Mouse (Mus musculus) kidney, adult 18-20 months (tissue): ENCODE data around the gene Ppp1r9a.
"Not testable (repeated sequence)": the region's sequence is repeated elsewhere in the genome, so short reads cannot be mapped to it uniquely, and the experiment has no call there.

Experiments
- DNase-seq: peaks from one replicate; pipeline ENCODE4 v3.0.0; 2021

Gene Ppp1r9a

DNA sequence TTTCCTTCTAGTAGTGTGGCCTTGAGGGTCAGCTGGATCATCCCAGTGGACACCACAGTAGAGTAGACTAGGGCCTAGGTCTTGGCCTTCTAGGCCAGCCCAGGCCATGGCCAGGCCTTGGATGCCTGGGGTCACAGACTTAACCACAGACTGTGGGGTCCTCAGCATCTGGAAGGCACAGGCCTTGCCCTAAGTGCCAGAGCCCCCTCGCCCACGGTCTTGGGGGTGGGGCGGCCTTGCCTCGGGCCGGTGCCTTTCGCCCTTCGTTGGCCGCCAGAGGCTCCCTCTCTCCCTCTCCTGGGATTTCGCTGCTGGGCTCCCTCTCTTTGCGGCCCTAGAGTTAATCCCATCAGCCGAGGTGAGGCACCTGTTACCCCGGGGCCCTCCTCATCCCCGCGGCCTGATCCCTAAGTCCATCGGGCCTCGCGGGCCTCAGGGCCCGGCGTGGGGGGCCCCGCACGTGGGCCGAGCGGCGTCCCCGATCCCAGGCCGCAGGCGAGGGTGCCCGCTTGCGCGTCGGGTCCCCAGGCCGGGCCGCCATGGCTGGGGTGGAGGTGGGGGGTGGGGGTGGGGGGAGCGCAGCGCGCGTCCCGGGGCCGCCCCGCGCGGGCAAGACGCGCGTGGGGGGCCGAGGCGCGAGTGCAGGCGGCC is at the start of gene Ppp1r9a:
TSS of gene Ppp1r9a (plus strand) at position 244 of the 651 bp plus-strand sequence.
- peak; percentile 68 for DNase-seq

- DNase-seq, result no peak
These were observed 47.5 kb upstream of the Ppp1r9a start for GRCm38 (mm10) chr6:4855236-4855635.

DNA sequence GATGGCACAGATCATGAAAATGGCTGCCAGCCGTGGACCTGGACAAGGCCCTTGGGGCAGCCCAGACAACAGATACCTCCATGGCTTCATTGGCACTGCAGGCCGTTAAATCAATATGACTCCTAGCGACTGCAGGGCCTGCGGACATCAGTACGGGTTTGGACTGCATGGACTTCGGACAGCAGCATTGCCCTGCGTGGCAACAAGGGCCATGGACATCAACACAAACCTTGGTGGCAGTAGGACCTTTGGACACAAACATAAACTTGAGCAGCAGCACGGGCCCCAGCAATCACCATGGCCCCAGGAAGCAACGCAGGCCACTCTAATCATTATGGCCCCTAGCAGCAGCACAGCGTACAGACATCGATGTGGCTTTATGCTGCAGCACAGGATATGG is 45.8 kb upstream of the Ppp1r9a start:
- no peak for DNase-seq

DNA sequence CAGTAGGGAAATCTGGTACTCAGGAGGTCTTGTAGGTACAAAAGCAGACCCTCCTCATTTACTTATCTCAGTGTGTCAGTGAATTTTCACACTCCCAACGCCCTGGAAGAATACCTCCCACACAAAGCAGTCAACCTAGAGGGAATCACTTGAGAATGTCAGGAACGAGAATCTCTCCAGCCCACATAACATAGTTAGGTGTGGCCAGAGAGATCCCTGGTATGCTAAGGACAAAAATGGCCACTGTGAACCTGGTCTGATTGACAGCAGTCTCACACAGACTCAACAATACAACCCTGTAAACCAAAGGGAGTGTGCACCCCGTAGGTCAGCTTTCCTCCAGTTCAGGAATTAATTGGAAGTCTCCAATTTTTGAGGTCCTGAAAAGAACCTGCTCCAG is 18.4 kb upstream of the Ppp1r9a start:
- DNase-seq, result no peak

DNA sequence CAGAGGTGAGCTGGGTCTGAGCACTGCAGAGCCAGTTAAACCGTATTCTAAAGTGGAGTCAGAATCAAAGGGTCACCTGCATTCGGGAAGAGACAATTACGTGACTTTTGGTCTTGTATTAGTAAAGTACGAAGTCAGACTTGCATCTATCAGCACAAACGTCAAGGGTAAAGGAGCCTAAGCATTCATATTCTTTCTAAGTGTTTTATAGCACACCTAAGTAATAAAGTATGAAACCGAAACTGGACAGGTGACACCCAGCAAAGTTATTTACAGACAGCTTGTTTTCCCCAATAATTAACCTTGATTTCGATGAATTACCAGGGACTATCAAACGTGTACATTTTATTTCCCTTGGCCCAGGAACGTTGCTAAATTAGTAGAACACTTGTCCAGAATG is 13.2 kb upstream of the Ppp1r9a start:
- no peak for DNase-seq

DNA sequence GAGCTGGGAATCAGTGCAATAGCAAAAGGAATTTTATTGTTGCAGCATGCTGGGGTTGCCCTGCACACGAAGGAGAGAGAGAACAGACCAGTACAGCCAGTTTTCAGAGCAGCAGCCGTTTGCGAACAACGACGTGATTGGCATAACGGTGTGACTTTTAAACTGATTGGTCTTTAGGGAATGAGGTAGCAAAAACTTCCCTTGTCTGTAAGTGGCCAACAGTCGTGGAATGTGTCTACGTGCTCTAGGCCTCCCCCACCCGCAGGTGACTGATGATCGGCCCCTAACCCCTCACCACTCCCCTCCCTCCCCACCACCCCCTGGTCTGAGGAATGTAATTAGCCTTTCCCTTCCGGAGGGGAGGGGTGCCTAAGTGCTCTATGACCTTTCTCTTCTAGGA is 10.3 kb upstream of the Ppp1r9a start:
- DNase-seq, result no peak

GRCm38 (mm10) chr6:4893312-4893711 is 9.4 kb upstream of the Ppp1r9a start:
- not testable (repeated sequence) for DNase-seq

DNA sequence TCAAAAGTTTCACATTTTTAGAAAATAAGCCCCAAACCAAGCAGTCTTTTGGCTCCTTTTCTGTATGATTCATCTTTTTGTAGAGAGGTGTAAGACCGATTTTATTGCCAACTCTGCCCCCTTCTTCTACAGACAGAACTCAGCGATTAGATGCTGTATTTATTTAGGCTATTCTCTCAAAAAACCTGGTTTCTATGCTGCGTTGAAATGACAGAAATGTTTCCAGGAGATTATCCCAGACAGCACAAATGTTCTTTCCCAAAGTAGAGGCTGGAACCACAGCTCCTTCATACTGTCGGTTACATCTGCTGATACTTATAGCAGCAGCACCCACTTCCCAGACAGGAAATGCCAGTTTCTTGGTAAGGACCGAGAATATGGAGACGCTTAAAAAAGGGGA is 2.8 kb upstream of the Ppp1r9a start:
- no peak for DNase-seq

GRCm38 (mm10) chr6:4903325-4904054 is 773 bp downstream of the Ppp1r9a start:
- peak; percentile 65 for DNase-seq

DNA sequence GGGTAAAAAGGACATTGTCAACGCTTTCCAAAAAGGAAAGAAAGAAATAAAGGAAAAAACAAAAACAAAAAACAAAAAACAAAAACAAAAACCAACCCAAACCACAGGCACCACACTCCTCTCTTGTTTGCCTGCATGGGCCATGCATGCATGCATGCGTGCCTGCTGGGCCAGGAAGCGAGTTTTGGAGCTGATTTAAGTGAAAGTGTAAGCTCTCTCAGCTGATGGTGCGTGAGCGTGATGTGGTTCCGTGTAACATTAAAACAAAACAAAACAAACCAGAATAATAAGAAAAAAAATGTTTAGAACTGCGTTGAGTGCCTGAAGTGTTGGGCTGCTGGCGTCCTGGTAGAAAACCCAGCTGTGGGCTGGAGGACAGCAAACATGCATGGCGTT is 1.3 kb downstream of the Ppp1r9a start:
- DNase-seq, result peak; percentile 13

DNA sequence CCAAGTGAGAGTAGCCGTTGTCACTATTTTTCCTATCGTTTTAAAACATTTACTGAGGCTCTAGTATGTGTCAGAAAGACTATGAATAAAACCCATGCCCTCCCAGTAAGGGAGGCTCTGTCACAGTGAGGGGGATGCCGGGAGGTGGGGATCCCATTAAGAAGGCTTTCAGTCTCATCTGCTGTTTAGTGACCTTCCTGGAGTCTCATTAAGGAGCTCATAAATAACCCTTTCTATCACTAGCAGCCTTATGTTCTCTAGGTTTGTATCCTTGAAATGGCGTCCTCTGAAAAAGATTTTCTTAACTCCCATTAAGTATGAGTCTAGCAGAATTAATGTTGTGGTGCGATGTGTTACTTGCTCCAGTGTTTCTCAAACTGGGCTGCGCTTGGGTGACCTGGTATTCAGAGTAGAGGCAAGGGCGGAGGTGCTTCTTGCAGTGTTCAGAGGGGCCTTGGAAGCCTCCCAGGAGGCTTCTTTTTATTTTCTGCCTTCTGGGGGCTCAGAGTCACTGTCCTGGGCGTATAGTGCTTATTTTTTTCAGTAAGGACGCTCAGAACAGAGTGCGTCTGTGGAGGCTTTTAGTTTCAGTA is 7.4 kb downstream of the Ppp1r9a start:
- DNase-seq, result no peak

GRCm38 (mm10) chr6:4918470-4918869 is 15.8 kb downstream of the Ppp1r9a start:
- DNase-seq, result no peak

DNA sequence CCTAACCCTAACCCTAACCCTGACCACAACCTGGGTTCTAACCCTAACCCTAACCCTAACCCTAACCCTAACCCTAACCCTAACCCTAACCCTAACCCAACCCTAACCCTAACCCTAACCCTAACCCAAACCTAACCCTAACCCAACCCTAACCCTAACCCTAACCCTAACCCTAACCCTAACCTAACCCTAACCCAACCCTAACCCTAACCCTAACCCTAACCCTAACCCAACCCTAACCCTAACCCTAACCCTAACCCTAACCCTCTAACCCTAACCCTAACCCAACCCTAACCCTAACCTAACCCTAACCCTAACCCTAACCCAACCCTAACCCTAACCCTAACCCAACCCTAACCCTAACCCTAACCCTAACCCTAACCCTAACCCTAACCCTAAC is 21.1 kb downstream of the Ppp1r9a start:
- DNase-seq, result not testable (repeated sequence)

GRCm38 (mm10) chr6:4925966-4926687 is 23.4 kb downstream of the Ppp1r9a start:
- DNase-seq, result no peak

DNA sequence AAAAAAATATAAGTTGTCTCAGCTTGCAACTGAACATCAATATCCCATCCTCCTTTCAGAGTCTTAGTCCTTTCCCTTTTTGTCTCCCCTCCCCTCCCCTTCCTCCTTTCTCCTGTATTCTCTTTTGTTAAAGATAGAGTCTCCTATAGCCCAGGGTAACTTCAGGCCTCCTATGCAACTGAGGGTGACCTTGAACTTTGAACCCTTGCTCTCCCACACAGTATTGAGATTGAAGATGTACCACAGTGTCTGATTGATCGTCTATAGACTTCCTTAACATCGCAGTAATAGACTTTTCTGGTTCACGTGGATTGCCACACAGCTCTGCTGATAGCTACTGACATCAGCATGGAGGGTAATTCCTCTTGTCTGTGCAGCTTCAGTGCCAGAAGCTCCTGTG is 27.6 kb downstream of the Ppp1r9a start:
- DNase-seq, result no peak

GRCm38 (mm10) chr6:4938901-4939300 is 36.2 kb downstream of the Ppp1r9a start:
- no peak for DNase-seq

DNA sequence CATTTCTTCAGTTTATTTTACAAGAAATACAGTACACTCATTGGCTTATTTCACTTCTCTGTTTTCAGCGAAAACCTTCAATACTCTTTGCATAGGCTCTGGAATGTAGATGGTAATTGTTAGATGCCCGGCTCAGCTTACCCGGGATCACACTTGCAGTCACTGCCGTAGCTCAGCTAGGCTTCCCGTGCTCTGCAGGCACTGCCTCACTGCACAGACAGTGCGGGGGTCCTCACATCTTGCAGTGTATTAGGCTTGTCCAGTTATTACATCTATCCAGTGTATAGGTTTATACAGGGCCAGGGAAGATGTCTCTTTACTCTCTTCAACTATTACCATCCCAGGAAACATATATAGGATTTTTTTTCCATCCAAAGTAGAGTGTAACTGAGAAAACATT is 37.4 kb downstream of the Ppp1r9a start:
- DNase-seq, result no peak

GRCm38 (mm10) chr6:4940639-4941038 is 37.9 kb downstream of the Ppp1r9a start:
- no peak for DNase-seq

GRCm38 (mm10) chr6:4943821-4944220 is 41.1 kb downstream of the Ppp1r9a start:
- no peak for DNase-seq

DNA sequence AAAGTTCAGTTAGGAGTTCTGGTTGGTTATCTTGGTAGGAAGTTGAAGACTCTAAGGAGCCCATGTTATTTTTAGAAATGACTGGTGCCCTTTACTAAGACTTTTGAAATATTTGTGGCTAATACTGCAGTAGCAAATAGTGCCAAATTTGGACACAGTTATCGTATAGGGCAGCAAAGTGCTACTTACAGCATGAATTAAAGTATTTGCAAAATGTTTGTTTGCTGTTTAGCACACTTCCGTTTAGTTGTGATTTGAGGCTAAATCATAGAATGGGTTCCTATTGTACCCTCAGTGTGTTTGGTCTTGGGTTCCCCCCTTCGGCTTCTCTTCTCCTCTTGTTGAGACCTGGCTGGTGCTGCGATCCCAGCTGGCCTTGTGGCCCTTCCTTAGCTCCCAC is 45.3 kb downstream of the Ppp1r9a start:
- no peak for DNase-seq

- no peak for DNase-seq
These were observed 47.0 kb downstream of the Ppp1r9a start for GRCm38 (mm10) chr6:4949701-4950100.

- no peak for DNase-seq
These were observed 50.5 kb downstream of the Ppp1r9a start for GRCm38 (mm10) chr6:4953028-4953719.

DNA sequence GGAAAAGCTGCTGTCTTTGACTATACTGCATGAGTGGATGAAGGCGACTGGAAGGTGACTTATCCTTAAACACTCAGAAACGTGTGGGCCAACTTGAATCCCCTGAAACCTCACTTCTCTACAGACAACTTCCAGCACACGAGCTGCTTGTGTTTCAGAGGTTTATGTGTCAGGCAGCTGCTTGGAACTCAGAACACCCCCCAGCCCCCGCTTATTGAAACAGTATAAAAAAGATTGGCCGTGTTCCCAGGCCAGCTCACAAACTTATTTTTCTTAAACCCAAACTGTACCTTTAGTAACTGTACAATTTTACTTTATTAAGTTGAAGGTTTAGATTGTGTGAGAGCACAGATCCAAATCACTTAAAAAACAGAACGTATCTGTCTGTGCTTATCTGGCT is 53.9 kb downstream of the Ppp1r9a start:
- no peak for DNase-seq
